Mouse (Mus musculus): ENCODE measurements at regions not wholly inside any gene's neighbourhood (a gene's known extent, or its start where the extent isn't known, plus 50 kb on each side); places are given as distances from the start of the nearest gene placed in this dataset.

DNA sequence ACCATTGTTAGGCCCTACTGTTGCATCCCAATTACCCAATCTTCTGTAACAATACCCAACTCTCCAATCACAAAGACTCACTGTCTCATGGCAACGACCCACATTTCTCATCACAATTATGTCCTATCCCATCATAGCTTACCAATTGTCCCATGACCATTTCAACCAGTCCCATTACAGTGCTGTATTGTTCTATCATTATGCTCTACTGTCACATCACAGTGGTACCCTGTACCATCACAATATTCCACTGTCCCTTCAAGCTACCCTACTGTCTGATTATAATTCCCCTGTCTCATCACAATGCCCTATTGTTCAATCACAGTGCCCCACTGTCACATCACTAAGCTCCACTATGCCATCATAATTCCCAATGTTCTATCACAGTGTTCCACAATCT, 260.0 kb downstream of the Plekhb2 start:
- Histone ChIP-seq H3K27me3 (ENCODE audit: control insufficient read depth, insufficient read depth, low read length) (no peaks in the 10 kb centered on the region), H3K4me3 (ENCODE audit: low read length) (no peak overlapping the region), H3K4me1 (ENCODE audit: control insufficient read depth, insufficient read depth, low read length) (no peaks in the 10 kb centered on the region), H3K4me2 (ENCODE audit: low read depth, low read length) (no peak overlapping the region), H3K36me3 (ENCODE audit: control insufficient read depth, insufficient read depth) (no peaks in the 10 kb centered on the region), H3K9me3 (replicated peaks; ENCODE audit: control insufficient read depth, low read length) (no peaks in the 10 kb centered on the region), H3K27ac (ENCODE audit: low read length) (no peak overlapping the region), H3K9ac (ENCODE audit: low read length) (no peak overlapping the region)
- 66% methylated on average over 1 of the region's 1 CpGs for WGBS
- no peak for ATAC-seq (replicated peaks; ENCODE audit: extremely low read depth, insufficient read depth, low FRiP score)

GRCm38 (mm10) chr1:35115521-35115920, 265.7 kb downstream of the Plekhb2 start:
- no peak overlapping the region for H3K27ac ChIP-seq (ENCODE audit: low read length)
- H3K4me2 ChIP-seq (ENCODE audit: low read depth, low read length): no peak overlapping the region
- H3K36me3 ChIP-seq (ENCODE audit: control insufficient read depth, insufficient read depth): no peaks in the 10 kb centered on the region
- no peak overlapping the region for H3K9ac ChIP-seq (ENCODE audit: low read length)
- H3K4me1 ChIP-seq (ENCODE audit: control insufficient read depth, insufficient read depth, low read length): no peaks in the 10 kb centered on the region
- no peak overlapping the region for H3K4me3 ChIP-seq (ENCODE audit: low read length)
- peaks cover 13% of the 10 kb centered on the region for H3K9me3 ChIP-seq (replicated peaks; ENCODE audit: control insufficient read depth, low read length)
- no peaks in the 10 kb centered on the region for H3K27me3 ChIP-seq (ENCODE audit: control insufficient read depth, insufficient read depth, low read length)
- no peak for ATAC-seq (replicated peaks; ENCODE audit: extremely low read depth, insufficient read depth, low FRiP score)

- no peak overlapping the region for H3K4me2 ChIP-seq (ENCODE audit: low read depth, low read length)
- no peaks in the 10 kb centered on the region for H3K36me3 ChIP-seq (ENCODE audit: control insufficient read depth, insufficient read depth)
- H3K4me1 ChIP-seq (ENCODE audit: control insufficient read depth, insufficient read depth, low read length): no peaks in the 10 kb centered on the region
- no peak overlapping the region for H3K27ac ChIP-seq (ENCODE audit: low read length)
- H3K27me3 ChIP-seq (ENCODE audit: control insufficient read depth, insufficient read depth, low read length): no peaks in the 10 kb centered on the region
- no peaks in the 10 kb centered on the region for H3K9me3 ChIP-seq (replicated peaks; ENCODE audit: control insufficient read depth, low read length)
- no peak overlapping the region for H3K4me3 ChIP-seq (ENCODE audit: low read length)
- H3K9ac ChIP-seq (ENCODE audit: low read length): no peak overlapping the region
- ATAC-seq (replicated peaks; ENCODE audit: extremely low read depth, insufficient read depth, low FRiP score): no peak
- WGBS: 68% methylated on average over 3 of the region's 3 CpGs
Observed at GRCm38 (mm10) chr1:35137907-35138306, 288.1 kb downstream of the Plekhb2 start.

- H3K27me3 ChIP-seq (ENCODE audit: control insufficient read depth, insufficient read depth, low read length): no peaks in the 10 kb centered on the region
- H3K9ac ChIP-seq (ENCODE audit: low read length): no peak overlapping the region
- no peaks in the 10 kb centered on the region for H3K4me1 ChIP-seq (ENCODE audit: control insufficient read depth, insufficient read depth, low read length)
- ATAC-seq (replicated peaks; ENCODE audit: extremely low read depth, insufficient read depth, low FRiP score): no peak
- H3K27ac ChIP-seq (ENCODE audit: low read length): no peak overlapping the region
- H3K4me3 ChIP-seq (ENCODE audit: low read length): no peak overlapping the region
- H3K4me2 ChIP-seq (ENCODE audit: low read depth, low read length): no peak overlapping the region
- H3K36me3 ChIP-seq (ENCODE audit: control insufficient read depth, insufficient read depth): no peaks in the 10 kb centered on the region
- H3K9me3 ChIP-seq (replicated peaks; ENCODE audit: control insufficient read depth, low read length): no peaks in the 10 kb centered on the region
Observed at GRCm38 (mm10) chr1:35149036-35149435, 299.3 kb downstream of the Plekhb2 start.

DNA sequence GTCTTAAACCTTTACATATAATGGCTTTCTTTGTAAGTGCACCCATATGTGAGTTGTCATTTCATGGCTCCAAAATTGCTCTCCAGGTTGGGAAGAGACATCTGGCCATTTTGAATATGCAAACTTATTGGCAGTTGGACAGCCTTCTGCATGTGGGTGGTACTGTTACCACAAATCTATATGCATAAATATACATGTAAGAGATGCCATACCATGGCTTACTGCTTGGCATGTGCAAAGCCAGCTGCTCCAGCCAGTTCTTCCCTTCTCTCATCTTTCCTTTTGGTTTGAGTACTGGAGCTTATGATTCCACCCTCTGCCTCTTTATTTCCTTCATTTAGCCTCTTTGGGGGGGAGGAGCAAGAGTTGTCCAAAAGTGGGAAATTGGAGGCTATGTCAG, 312.7 kb downstream of the Plekhb2 start:
- no peaks in the 10 kb centered on the region for H3K36me3 ChIP-seq (ENCODE audit: control insufficient read depth, insufficient read depth)
- no peaks in the 10 kb centered on the region for H3K4me1 ChIP-seq (ENCODE audit: control insufficient read depth, insufficient read depth, low read length)
- H3K9ac ChIP-seq (ENCODE audit: low read length): no peak overlapping the region
- H3K4me2 ChIP-seq (ENCODE audit: low read depth, low read length): no peak overlapping the region
- no peaks in the 10 kb centered on the region for H3K27me3 ChIP-seq (ENCODE audit: control insufficient read depth, insufficient read depth, low read length)
- no peaks in the 10 kb centered on the region for H3K9me3 ChIP-seq (replicated peaks; ENCODE audit: control insufficient read depth, low read length)
- ATAC-seq (replicated peaks; ENCODE audit: extremely low read depth, insufficient read depth, low FRiP score): no peak
- no peak overlapping the region for H3K4me3 ChIP-seq (ENCODE audit: low read length)
- H3K27ac ChIP-seq (ENCODE audit: low read length): no peak overlapping the region

- H3K4me1 ChIP-seq (ENCODE audit: control insufficient read depth, insufficient read depth, low read length): no peaks in the 10 kb centered on the region
- H3K9me3 ChIP-seq (replicated peaks; ENCODE audit: control insufficient read depth, low read length): no peaks in the 10 kb centered on the region; the same call in 1 of the 2 replicates
- no peaks in the 10 kb centered on the region for H3K27me3 ChIP-seq (ENCODE audit: control insufficient read depth, insufficient read depth, low read length)
- no peak for ATAC-seq (replicated peaks; ENCODE audit: extremely low read depth, insufficient read depth, low FRiP score)
- no peak overlapping the region for H3K9ac ChIP-seq (ENCODE audit: low read length)
- no peak overlapping the region for H3K4me2 ChIP-seq (ENCODE audit: low read depth, low read length)
- H3K4me3 ChIP-seq (ENCODE audit: low read length): no peak overlapping the region
- no peak overlapping the region for H3K27ac ChIP-seq (ENCODE audit: low read length)
- no peaks in the 10 kb centered on the region for H3K36me3 ChIP-seq (ENCODE audit: control insufficient read depth, insufficient read depth)
- 86% methylated on average over 2 of the region's 2 CpGs for WGBS
Observed at GRCm38 (mm10) chr1:35200656-35201055, 350.9 kb downstream of the Plekhb2 start.

DNA sequence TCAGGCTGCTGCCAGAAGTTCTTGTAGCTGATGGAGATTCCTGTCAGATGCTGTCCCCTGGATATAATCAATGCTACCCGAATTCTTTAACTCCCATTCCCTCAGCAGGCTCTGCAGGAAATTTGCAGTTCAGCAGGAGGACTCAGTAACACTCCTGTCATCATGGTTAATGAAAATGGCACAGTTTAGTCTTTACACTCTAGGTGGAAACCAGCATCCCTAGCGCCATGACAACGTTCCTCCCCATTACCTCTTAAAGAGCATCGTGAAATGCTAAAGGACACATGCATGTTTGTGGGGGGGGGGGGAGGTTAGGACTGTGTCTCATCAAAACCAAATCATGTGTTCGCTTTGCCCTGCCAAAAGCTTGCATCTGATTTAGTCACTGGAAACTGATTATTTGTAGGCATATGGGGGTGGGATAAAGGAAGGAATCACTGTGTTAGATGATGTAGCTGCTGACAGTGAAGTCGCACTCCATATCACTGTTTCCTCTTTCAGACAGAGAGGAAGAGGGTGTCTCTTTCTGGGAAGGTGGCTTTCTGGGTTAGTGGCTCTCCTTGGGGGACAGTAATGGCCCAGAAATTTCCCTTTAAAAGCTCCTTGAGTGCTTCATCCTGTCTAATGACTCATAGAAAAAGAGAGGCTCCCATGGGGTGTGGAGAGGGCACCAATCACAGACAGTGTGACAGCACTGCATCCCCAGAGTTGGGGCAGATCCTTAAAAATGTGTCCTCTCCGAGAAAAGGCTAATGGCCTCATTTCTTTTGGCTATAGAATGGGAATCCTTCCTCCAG, 351.5 kb downstream of the Plekhb2 start:
- Histone ChIP-seq H3K9me3 (replicated peaks; ENCODE audit: control insufficient read depth, low read length) (peaks cover 4% of the 10 kb centered on the region; the same call in 1 of the 2 replicates), H3K9ac (ENCODE audit: low read length) (no peak overlapping the region), H3K27ac (ENCODE audit: low read length) (no peak overlapping the region), H3K36me3 (ENCODE audit: control insufficient read depth, insufficient read depth) (no peaks in the 10 kb centered on the region), H3K27me3 (ENCODE audit: control insufficient read depth, insufficient read depth, low read length) (no peaks in the 10 kb centered on the region), H3K4me1 (ENCODE audit: control insufficient read depth, insufficient read depth, low read length) (no peaks in the 10 kb centered on the region), H3K4me2 (ENCODE audit: low read depth, low read length) (no peak overlapping the region), H3K4me3 (ENCODE audit: low read length) (no peak overlapping the region)
- no peak for ATAC-seq (replicated peaks; ENCODE audit: extremely low read depth, insufficient read depth, low FRiP score)
- WGBS: 64% methylated on average over 7 of the region's 7 CpGs

DNA sequence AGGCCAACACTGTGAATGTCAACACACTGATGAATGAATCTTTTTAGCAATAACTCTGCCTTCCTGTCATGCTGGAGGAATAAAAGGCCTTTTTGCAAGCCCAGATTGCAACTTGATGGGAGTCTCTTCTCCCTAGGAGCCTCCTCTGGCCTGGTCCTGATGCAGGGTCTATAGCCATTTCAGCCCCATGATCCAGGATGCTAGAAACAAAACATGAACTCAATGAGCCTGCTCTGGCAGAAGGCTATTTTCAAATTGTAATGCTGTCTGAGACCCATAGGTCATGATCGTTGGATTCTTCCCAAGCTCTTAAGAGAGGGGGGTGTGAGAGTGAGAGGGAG, 352.1 kb downstream of the Plekhb2 start:
- H3K27me3 ChIP-seq (ENCODE audit: control insufficient read depth, insufficient read depth, low read length): no peaks in the 10 kb centered on the region
- no peak overlapping the region for H3K4me3 ChIP-seq (ENCODE audit: low read length)
- H3K27ac ChIP-seq (ENCODE audit: low read length): no peak overlapping the region
- 44% methylated on average over 1 of the region's 1 CpGs for WGBS
- no peak overlapping the region for H3K9ac ChIP-seq (ENCODE audit: low read length)
- H3K36me3 ChIP-seq (ENCODE audit: control insufficient read depth, insufficient read depth): no peaks in the 10 kb centered on the region
- no peaks in the 10 kb centered on the region for H3K4me1 ChIP-seq (ENCODE audit: control insufficient read depth, insufficient read depth, low read length)
- no peak for ATAC-seq (replicated peaks; ENCODE audit: extremely low read depth, insufficient read depth, low FRiP score)
- peaks cover 4% of the 10 kb centered on the region; the same call in 1 of the 2 replicates for H3K9me3 ChIP-seq (replicated peaks; ENCODE audit: control insufficient read depth, low read length)
- no peak overlapping the region for H3K4me2 ChIP-seq (ENCODE audit: low read depth, low read length)

GRCm38 (mm10) chr1:35202551-35202950, 352.8 kb downstream of the Plekhb2 start:
- H3K27me3 ChIP-seq (ENCODE audit: control insufficient read depth, insufficient read depth, low read length): no peaks in the 10 kb centered on the region
- no peaks in the 10 kb centered on the region for H3K36me3 ChIP-seq (ENCODE audit: control insufficient read depth, insufficient read depth)
- no peak overlapping the region for H3K4me3 ChIP-seq (ENCODE audit: low read length)
- H3K9me3 ChIP-seq (replicated peaks; ENCODE audit: control insufficient read depth, low read length): peaks cover 4% of the 10 kb centered on the region; the same call in 1 of the 2 replicates
- H3K9ac ChIP-seq (ENCODE audit: low read length): no peak overlapping the region
- no peak for ATAC-seq (replicated peaks; ENCODE audit: extremely low read depth, insufficient read depth, low FRiP score)
- no peak overlapping the region for H3K27ac ChIP-seq (ENCODE audit: low read length)
- 76% methylated on average over 4 of the region's 4 CpGs for WGBS
- no peak overlapping the region for H3K4me2 ChIP-seq (ENCODE audit: low read depth, low read length)
- no peaks in the 10 kb centered on the region for H3K4me1 ChIP-seq (ENCODE audit: control insufficient read depth, insufficient read depth, low read length)
